Mouse (Mus musculus) bone marrow macrophage, adult 2 months (primary cell): Measurements from ENCODE around the gene Prmt3. TPM values are rescaled to one million over a fixed set of nuclear protein-coding genes. Genes with fewer than 3 reads are reported as not detected.

Experiments
- H3K27ac ChIP-seq: 2 replicates; pipeline ENCODE4 v1.5.1; 2012; ENCODE audit warnings: low read depth, low read length; ENCODE audit not compliant: insufficient read depth
- H3K4me1 ChIP-seq: 2 replicates; pipeline ENCODE4 v1.6.1; 2012; ENCODE audit warnings: low read length; ENCODE audit not compliant: control insufficient read depth, insufficient read depth
- H3K4me3 ChIP-seq: 2 replicates; pipeline ENCODE4 v1.5.1; 2012; ENCODE audit warnings: mild to moderate bottlenecking, low read length, moderate library complexity; ENCODE audit not compliant: insufficient read depth
- CTCF ChIP-seq: IDR thresholded peaks from 2 replicates; pipeline ENCODE4 v1.5.1; 2012; ENCODE audit warnings: low read depth, mild to moderate bottlenecking, low read length, moderate library complexity
- POLR2A ChIP-seq: IDR thresholded peaks from 2 replicates; pipeline ENCODE4 v1.6.1; 2012; ENCODE audit warnings: mild to moderate bottlenecking, low read depth, low read length, borderline replicate concordance
- polyA plus RNA-seq: library from polyadenylated mRNA; stranded (reverse); fragments of >200 nt; gene quantifications from 2 replicates; pipeline ENCODE4 v1.2.4, GENCODE M21; 2012; ENCODE audit not compliant: missing spikeins, insufficient read depth, insufficient read length

Prmt3 gene
- polyA plus RNA-seq, 1 experiment, result 9.2 TPM

DNA sequence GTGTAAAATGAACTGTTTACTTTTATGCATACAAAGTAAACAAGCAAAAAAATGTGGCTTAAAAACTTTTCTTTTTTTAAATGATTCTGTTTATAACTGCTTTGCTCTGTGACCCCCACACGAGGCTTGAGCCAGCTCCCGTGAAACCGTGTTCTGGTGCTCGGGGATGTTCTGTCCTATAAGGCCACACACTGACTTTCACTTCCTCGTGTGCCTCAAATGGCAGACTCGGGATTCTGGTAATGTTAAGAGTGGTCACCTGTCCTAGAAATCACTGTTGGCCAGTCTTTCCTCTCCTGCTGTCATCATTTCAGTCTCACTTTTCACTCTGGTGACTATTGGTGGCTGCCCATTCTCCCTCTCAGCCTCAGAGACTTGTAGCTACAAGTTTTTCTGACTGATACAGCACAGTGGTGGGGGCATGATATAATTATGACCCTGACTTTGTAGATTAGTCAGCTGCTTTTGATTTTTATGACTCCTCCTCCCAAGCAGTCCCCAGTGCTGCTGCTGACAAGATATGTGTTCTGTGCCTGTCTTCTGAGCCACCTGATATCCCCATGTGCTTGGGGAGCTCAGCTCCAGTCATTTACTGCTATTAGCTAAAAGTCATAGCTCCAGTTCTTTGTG, 65.3 kb downstream of the Prmt3 start:
- no peak overlapping the region for H3K27ac ChIP-seq
- peaks cover 11% of the 10 kb centered on the region for H3K4me1 ChIP-seq
- TF ChIP-seq POLR2A (no peak), CTCF (no peak)
- H3K4me3 ChIP-seq, result no peak overlapping the region

DNA sequence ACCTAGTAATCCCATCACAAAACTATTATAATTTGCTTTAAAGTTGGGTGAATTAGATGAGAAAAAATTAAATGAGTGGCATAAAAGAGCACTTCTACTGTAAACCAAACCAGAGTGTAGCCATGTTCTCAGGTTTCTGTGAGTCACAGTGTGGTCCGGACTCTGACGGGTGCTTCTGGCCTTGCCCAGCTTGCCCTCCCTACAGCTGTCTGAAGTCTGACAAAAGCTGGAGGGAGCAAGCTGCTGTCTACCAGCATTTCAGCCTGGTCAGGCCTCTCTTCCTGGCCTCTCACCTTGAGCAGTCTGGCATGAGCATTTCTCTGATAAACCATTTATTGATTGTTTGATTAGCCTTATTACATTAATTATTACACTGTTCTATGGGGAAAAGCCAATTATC, 69.8 kb downstream of the Prmt3 start:
- TF ChIP-seq POLR2A, result no peak
- TF ChIP-seq CTCF, result no peak
- H3K4me1 ChIP-seq, result peaks cover 7% of the 10 kb centered on the region
- no peak overlapping the region for H3K4me3 ChIP-seq
- H3K27ac ChIP-seq, result no peak overlapping the region

GRCm38 (mm10) chr7:49853342-49854181, 75.4 kb downstream of the Prmt3 start:
- TF ChIP-seq CTCF, result no peak
- no peak for TF ChIP-seq POLR2A
- Histone ChIP-seq H3K4me1 (no peaks in the 10 kb centered on the region), H3K4me3 (no peak overlapping the region), H3K27ac (no peak overlapping the region)

GRCm38 (mm10) chr7:49857347-49857746, 79.2 kb downstream of the Prmt3 start:
- Histone ChIP-seq H3K4me1 (no peaks in the 10 kb centered on the region), H3K4me3 (no peak overlapping the region), H3K27ac (no peak overlapping the region)
- no peak for TF ChIP-seq POLR2A
- no peak for TF ChIP-seq CTCF

DNA sequence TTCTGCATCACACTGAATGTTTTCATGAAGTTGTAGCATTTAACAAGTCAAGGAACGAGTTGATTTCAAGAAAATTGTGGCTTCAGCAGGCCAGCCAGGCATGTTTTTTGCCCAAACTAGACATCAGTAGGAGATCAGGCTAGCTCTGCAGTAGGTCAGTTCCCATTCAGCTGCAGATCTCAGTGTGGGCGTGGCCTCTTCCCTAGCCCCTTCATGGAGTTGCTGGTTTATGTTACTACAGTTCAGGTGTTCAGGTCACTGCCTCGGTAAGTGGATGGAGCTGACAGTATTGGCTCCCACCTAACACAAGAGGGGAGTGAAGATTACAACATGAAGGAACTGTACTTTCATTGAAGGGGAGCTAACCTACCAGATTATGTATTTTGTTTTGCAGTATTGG, 80.1 kb downstream of the Prmt3 start:
- H3K27ac ChIP-seq, result no peak overlapping the region
- TF ChIP-seq POLR2A, result no peak
- TF ChIP-seq CTCF, result no peak
- no peak overlapping the region for H3K4me3 ChIP-seq
- H3K4me1 ChIP-seq, result no peaks in the 10 kb centered on the region

- no peak for TF ChIP-seq CTCF
- no peak for TF ChIP-seq POLR2A
- Histone ChIP-seq H3K4me1 (no peaks in the 10 kb centered on the region), H3K4me3 (no peak overlapping the region), H3K27ac (no peak overlapping the region)
Observed at GRCm38 (mm10) chr7:49859820-49860219, 81.7 kb downstream of the Prmt3 start.

DNA sequence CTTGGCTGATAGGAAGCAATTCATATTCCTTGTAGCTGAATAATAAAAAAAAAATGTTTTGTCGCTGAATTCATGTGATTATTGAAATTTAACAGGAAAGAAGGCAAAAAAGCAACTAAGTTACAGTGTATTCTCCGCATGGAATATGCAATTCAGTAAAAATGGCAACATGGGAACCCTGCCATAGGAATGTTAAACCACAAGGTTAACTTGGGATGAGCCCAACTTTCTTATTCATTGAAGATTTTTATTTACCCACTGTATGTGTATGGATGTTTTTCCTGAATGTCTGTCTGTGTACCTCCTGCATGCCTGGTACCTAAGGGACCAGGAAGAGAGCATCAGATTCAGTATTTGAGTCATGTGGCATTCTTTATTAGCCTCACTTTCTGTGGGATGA, 83.0 kb downstream of the Prmt3 start:
- Histone ChIP-seq H3K4me3 (no peak overlapping the region), H3K4me1 (no peaks in the 10 kb centered on the region), H3K27ac (no peak overlapping the region)
- TF ChIP-seq POLR2A (no peak), CTCF (no peak)

- Histone ChIP-seq H3K4me3 (no peak overlapping the region), H3K27ac (no peak overlapping the region), H3K4me1 (no peaks in the 10 kb centered on the region; the same call in 1 of the 2 replicates)
- TF ChIP-seq POLR2A (no peak), CTCF (no peak)
Observed at GRCm38 (mm10) chr7:49863753-49864152, 85.6 kb downstream of the Prmt3 start.

GRCm38 (mm10) chr7:49869656-49870055, 91.5 kb downstream of the Prmt3 start:
- H3K4me3 ChIP-seq, result no peak overlapping the region
- no peaks in the 10 kb centered on the region; the same call in 1 of the 2 replicates for H3K4me1 ChIP-seq
- TF ChIP-seq CTCF (no peak), POLR2A (no peak)
- no peak overlapping the region for H3K27ac ChIP-seq

- no peak overlapping the region for H3K27ac ChIP-seq
- no peaks in the 10 kb centered on the region; the same call in 1 of the 2 replicates for H3K4me1 ChIP-seq
- no peak for TF ChIP-seq POLR2A
- TF ChIP-seq CTCF, result no peak
- no peak overlapping the region for H3K4me3 ChIP-seq
Observed at GRCm38 (mm10) chr7:49870276-49870675, 92.1 kb downstream of the Prmt3 start.

- 0 out of 2 replicates have a peak, but pooled peaks cover 3% of the 10 kb centered on the region for H3K4me1 ChIP-seq
- no peak overlapping the region for H3K4me3 ChIP-seq
- no peak overlapping the region for H3K27ac ChIP-seq
- TF ChIP-seq CTCF, result no peak
- TF ChIP-seq POLR2A, result no peak
Observed at GRCm38 (mm10) chr7:49877307-49877706, 99.2 kb downstream of the Prmt3 start.
